Mouse (Mus musculus) c-Kit-negative CD71-positive TER-119-positive erythroid progenitor cells, embryonic 14.5 days (primary cell): ENCODE results near the gene Repin1.

ENCODE experiments used
- DNase-seq: peaks from one replicate; pipeline ENCODE4 v3.0.0-alpha.2; 2013; ENCODE audit warnings: low read depth, low spot score

The Repin1 gene

GRCm38 (mm10) chr6:48623460-48623859, 29.8 kb downstream of the Repin1 start:
- DNase-seq = no peak

GRCm38 (mm10) chr6:48626464-48626863, 32.8 kb downstream of the Repin1 start, which contains the start of gene AI854703:
TSS of gene AI854703 (plus strand) at chr6:48626764.
- DNase-seq = no peak

- no peak for DNase-seq
These were observed 33.3 kb downstream of the Repin1 start for GRCm38 (mm10) chr6:48626984-48627383.

GRCm38 (mm10) chr6:48627511-48627924, 33.8 kb downstream of the Repin1 start:
- no peak for DNase-seq

DNA sequence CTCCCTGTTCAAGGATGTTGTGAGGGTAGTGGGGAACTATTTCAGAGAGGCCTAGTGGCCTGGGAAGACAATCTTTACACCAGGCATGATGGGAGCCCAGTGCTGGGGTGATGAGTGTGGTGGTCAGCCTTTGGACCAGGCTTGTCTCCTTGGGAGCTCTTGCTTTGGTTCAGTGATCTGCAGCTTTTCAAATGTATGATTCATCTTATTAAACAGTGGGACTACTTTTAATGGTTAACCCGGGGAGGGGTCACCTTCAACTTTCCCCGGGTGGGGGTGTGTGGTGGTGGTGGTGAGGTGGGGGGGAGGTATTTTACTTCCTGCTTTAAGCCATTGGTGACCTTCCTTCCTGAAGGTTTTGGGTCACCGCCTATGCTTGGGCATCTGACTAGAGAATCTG, 34.7 kb downstream of the Repin1 start:
- DNase-seq = no peak

GRCm38 (mm10) chr6:48628808-48629660, 35.4 kb downstream of the Repin1 start:
- no peak for DNase-seq

DNA sequence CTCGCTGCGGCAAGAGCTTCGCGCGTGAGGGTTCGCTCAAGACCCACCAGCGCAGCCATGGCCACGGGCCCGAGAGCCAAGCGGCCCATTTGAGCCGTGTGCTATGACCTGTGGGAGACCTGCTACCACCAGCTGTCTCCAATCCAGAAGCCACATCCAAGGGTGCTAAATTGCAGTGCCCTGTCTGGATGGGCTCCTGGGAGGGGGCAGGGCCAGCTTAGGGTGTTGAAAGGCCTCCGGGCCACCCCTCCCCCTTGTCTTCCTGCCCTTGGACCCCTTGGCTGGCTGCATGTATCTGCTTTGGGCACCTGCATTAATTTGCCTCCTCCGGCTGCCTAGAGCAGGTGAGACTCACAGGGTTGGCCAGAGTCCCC, 36.0 kb downstream of the Repin1 start:
- DNase-seq = no peak

GRCm38 (mm10) chr6:48630831-48631230, 37.1 kb downstream of the Repin1 start:
- no peak for DNase-seq

DNA sequence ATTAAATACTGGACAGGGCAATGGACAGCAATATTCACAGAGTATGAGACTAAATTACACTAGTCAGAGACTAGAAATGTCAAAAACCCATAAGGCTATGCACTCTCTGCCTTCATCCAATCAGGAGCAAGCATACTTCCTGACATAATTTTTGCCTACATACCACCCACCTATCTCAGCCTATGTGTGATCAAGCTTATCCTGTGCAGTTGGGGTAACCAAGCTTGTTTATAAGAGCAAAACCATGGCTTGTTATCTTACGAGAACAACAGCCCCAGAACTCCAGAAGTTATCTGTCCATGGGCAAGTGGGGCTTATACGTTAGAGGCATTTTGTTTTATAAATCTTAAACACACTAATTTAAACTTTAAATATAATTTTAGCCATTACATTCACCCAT, 41.4 kb downstream of the Repin1 start:
- no peak for DNase-seq

GRCm38 (mm10) chr6:48636515-48636914, 42.8 kb downstream of the Repin1 start:
- DNase-seq = no peak

GRCm38 (mm10) chr6:48637811-48638500, 44.3 kb downstream of the Repin1 start:
- DNase-seq = no peak

DNA sequence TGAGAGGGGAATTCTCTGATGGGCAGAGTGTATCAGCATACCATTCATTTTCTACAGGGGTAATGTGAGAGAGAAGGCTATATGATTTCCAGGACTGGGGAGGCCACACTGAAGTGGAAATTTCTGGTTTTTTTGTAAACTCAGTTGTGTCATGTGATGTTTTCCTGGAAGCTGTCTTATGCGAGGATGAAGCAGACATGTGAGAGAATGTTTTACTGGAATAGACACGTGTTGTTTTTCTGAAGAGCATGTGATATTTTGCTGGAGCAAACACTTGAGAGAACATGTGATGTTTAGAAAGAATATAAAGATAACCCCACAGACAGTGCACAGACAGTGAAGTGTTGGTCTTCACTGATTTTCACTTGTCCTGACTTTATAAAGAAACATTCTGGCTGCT, 44.9 kb downstream of the Repin1 start:
- DNase-seq = no peak

- no peak for DNase-seq
These were observed 47.7 kb downstream of the Repin1 start for GRCm38 (mm10) chr6:48641391-48641790.

GRCm38 (mm10) chr6:48642764-48643292, 49.1 kb downstream of the Repin1 start:
- DNase-seq = no peak

GRCm38 (mm10) chr6:48645660-48646308, 52.1 kb downstream of the Repin1 start:
- DNase-seq = no peak

DNA sequence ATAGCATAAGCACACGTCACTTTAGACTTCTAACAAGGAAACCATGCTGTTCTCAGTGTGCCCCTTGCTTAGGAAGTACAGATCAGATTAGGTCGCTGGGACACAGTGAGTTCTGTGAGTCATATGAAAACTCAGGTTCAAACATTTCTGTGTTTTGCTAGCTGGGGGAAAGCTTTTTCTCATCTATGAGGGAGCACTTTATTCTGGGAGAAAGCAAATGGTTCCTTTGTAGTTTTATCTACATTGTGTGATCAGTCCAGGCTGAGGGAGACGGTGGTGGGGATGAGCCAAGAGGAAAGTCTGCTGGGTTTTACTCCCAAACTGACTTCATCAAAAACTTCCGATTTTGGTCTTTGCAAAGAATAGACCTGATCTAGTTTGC, 52.6 kb downstream of the Repin1 start:
- DNase-seq = no peak

GRCm38 (mm10) chr6:48646995-48647394, 53.3 kb downstream of the Repin1 start, which contains the start of gene Gimap8:
TSS of gene Gimap8 (plus strand) at chr6:48647234.
- DNase-seq = no peak

DNA sequence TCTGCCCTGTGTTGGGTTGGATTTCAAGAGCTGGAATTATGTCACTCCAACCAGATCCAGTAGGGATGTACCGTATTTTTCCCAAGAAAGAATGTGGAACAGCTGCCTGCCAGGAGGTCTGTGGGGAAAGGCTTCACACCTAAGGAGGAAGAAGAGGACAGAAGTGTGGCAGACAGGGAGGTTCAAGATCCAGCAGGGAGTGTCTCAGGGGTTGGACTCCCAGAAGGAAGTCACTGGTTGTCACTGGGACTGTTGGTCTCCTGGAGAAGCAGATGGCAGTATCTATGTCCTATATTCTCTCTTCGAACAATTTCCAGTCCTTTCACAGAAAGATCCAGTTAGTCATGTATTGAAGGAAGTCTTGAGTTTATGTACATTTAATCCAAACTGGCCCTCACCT, 53.9 kb downstream of the Repin1 start:
- no peak for DNase-seq
